Mouse (Mus musculus) ES-E14 (cell line): ENCODE measurements around the gene Slc36a1.

ENCODE experiments used
- HCFC1 ChIP-seq: IDR thresholded peaks from 2 replicates; pipeline ENCODE4 v1.6.1; 2012; ENCODE audit warnings: low read length, inconsistent platforms, borderline replicate concordance; ENCODE audit not compliant: insufficient read depth
- MAFK ChIP-seq: IDR thresholded peaks from 2 replicates; pipeline ENCODE4 v1.6.1; 2014; ENCODE audit warnings: mild to moderate bottlenecking, low read depth, low read length, inconsistent platforms; ENCODE audit not compliant: insufficient read depth
- ZNF384 ChIP-seq: IDR thresholded peaks from 2 replicates; pipeline ENCODE4 v1.6.1; 2012; ENCODE audit warnings: low read depth, low read length, inconsistent platforms

DNA sequence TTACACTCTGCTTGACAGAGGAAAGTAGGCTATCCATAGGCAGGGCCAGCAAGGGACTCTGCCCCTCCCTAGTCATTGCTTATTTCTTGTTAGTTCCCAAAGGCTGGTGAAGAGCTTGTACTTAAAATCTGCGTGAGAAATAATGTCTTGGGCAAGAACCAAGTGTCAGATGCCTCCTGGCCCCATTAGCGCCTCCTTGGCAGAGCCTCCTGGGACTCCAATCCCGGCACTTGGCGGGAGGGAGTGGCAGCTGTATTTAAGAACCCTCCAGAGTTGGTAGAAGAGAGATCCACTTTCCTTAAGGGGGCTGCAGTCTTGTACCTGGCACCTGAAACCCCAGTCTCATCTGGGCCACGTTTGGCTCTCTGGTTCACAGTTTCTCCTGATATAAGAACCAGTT, 10.0 kb downstream of the Slc36a1 start:
- TF ChIP-seq HCFC1 (no peak), ZNF384 (no peak), MAFK (no peak)
